Mouse (Mus musculus) fibroblast of lung, adult 2 months (primary cell): ENCODE results near the gene Gm21083.
A peak's percentile ranks its signal among the peaks of the same experiment; 100 is the strongest.
"Not testable (repeated sequence)": the region's sequence is repeated elsewhere in the genome, so short reads cannot be mapped to it uniquely, and the experiment has no call there.

Experiments
- DNase-seq: peaks from one replicate; pipeline ENCODE4 v3.0.0-alpha.2; 2011; ENCODE audit warnings: low read depth

The Gm21083 gene

GRCm38 (mm10) chr5:15577033-15577432 is at the start of gene Gm21083:
TSS of gene Gm21083 (plus strand) at chr5:15577333.
- DNase-seq, result not testable (repeated sequence)

GRCm38 (mm10) chr5:15529122-15529521 is 48.0 kb upstream of the Gm21083 start, which contains the start of gene Gm21190:
TSS of gene Gm21190 (minus strand) at chr5:15529222.
- DNase-seq, result not testable (repeated sequence)

GRCm38 (mm10) chr5:15548642-15549041 is 28.5 kb upstream of the Gm21083 start:
- not testable (repeated sequence) for DNase-seq

- not testable (repeated sequence) for DNase-seq
Observed at GRCm38 (mm10) chr5:15549134-15549533, 28.0 kb upstream of the Gm21083 start.

- peak; percentile 0 for DNase-seq
Observed at GRCm38 (mm10) chr5:15549606-15550005, 27.5 kb upstream of the Gm21083 start.

GRCm38 (mm10) chr5:15558654-15559053 is 18.5 kb upstream of the Gm21083 start:
- not testable (repeated sequence) for DNase-seq

- DNase-seq, result not testable (repeated sequence)
Observed at GRCm38 (mm10) chr5:15561425-15562264, 15.5 kb upstream of the Gm21083 start.

- DNase-seq, result not testable (repeated sequence)
Observed at GRCm38 (mm10) chr5:15573735-15574134, 3.4 kb upstream of the Gm21083 start.

GRCm38 (mm10) chr5:15586351-15586750 is 9.2 kb downstream of the Gm21083 start:
- DNase-seq, result not testable (repeated sequence)

GRCm38 (mm10) chr5:15588291-15588690 is 11.2 kb downstream of the Gm21083 start:
- not testable (repeated sequence) for DNase-seq

- not testable (repeated sequence) for DNase-seq
Observed at GRCm38 (mm10) chr5:15590635-15591034, 13.5 kb downstream of the Gm21083 start.

GRCm38 (mm10) chr5:15591577-15591976 is 14.4 kb downstream of the Gm21083 start:
- DNase-seq, result not testable (repeated sequence)

- not testable (repeated sequence) for DNase-seq
Observed at GRCm38 (mm10) chr5:15598831-15599230, 21.7 kb downstream of the Gm21083 start.

GRCm38 (mm10) chr5:15600342-15600741 is 23.2 kb downstream of the Gm21083 start:
- DNase-seq, result not testable (repeated sequence)

- not testable (repeated sequence) for DNase-seq
Observed at GRCm38 (mm10) chr5:15601481-15601880, 24.3 kb downstream of the Gm21083 start.

GRCm38 (mm10) chr5:15601960-15602359 is 24.8 kb downstream of the Gm21083 start:
- not testable (repeated sequence) for DNase-seq

- DNase-seq, result not testable (repeated sequence)
Observed at GRCm38 (mm10) chr5:15602424-15602947, 25.4 kb downstream of the Gm21083 start.

GRCm38 (mm10) chr5:15603008-15603407 is 25.9 kb downstream of the Gm21083 start:
- DNase-seq, result not testable (repeated sequence)

- not testable (repeated sequence) for DNase-seq
Observed at GRCm38 (mm10) chr5:15603585-15603984, 26.5 kb downstream of the Gm21083 start.

GRCm38 (mm10) chr5:15606677-15607076 is 29.5 kb downstream of the Gm21083 start:
- not testable (repeated sequence) for DNase-seq

- DNase-seq, result not testable (repeated sequence)
Observed at GRCm38 (mm10) chr5:15610695-15611094, 33.6 kb downstream of the Gm21083 start.

GRCm38 (mm10) chr5:15616195-15616594 is 39.1 kb downstream of the Gm21083 start:
- DNase-seq, result not testable (repeated sequence)

GRCm38 (mm10) chr5:15618764-15619163 is 41.6 kb downstream of the Gm21083 start, which contains the start of gene Speer4d:
TSS of gene Speer4d (plus strand) at chr5:15619064.
- not testable (repeated sequence) for DNase-seq
